Mouse (Mus musculus) lung, adult 2 months (tissue): Measurements from ENCODE around the gene Cst13.

Experiments used
- CTCF ChIP-seq: fragments of 200-500 bp; IDR thresholded peaks from 2 replicates; pipeline ENCODE4 v1.5.1; 2011; ENCODE audit warnings: mild to moderate bottlenecking, low read length, control low read depth; ENCODE audit not compliant: insufficient read depth
- POLR2A ChIP-seq: fragments of 200-500 bp; IDR thresholded peaks from 2 replicates; pipeline ENCODE4 v1.6.1; 2011; ENCODE audit warnings: low read depth, mild to moderate bottlenecking, control low read depth, low read length, borderline replicate concordance; ENCODE audit errors: extremely low read depth

- TF ChIP-seq CTCF (no peak), POLR2A (no peak)
Observed at GRCm38 (mm10) chr2:148870526-148870925, 50.6 kb downstream of the Cst13 start.
